In genomic region chr15:101292012-101292411, GRCm38 (mm10) we compare ENCODE assay signal across 28 mouse cellular contexts. TPM values are rescaled to one million over a fixed set of nuclear protein-coding genes. Genes with fewer than 3 reads are reported as not detected.
DNase-seq lines count a peak whose midpoint lies in the region; ATAC-seq lines count a peak whose summit lies in the region.
"Had no signal": no experiment of that assay in that cellular context is flagged by ENCODE, and none has a peak within 500 bp of the region (broad histone marks: within the 10 kb centered on the region; RNA-seq: fewer than 3 reads in every experiment).

No protein-coding gene starts in this region.

- H3K36me3 ChIP-seq in kidney, embryonic 14.5 days (ENCODE audit: control insufficient read depth, insufficient read depth, low read length): peaks cover 50% of the 10 kb centered on the region
- peaks cover 3% of the 10 kb centered on the region; the same call in 1 of the 2 replicates for H3K36me3 ChIP-seq in midbrain, embryonic 11.5 days (ENCODE audit: control insufficient read depth, insufficient read depth, low read length)
- peaks cover 50% of the 10 kb centered on the region for H3K36me3 ChIP-seq in midbrain, embryonic 14.5 days (ENCODE audit: control insufficient read depth, insufficient read depth, low read length)

- WGBS in kidney, embryonic 14.5 days: 86% methylated on average over 3 of the region's 3 CpGs
- WGBS in midbrain, embryonic 11.5 days: 93% methylated on average over 3 of the region's 3 CpGs
- 91% methylated on average over 3 of the region's 3 CpGs for WGBS in midbrain, embryonic 14.5 days

- peaks cover 18% of the 10 kb centered on the region for H3K4me1 ChIP-seq in kidney, embryonic 14.5 days (ENCODE audit: control insufficient read depth, insufficient read depth, low read length)
- no peaks in the 10 kb centered on the region for H3K4me1 ChIP-seq in midbrain, embryonic 11.5 days (ENCODE audit: control insufficient read depth, insufficient read depth, low read length)
- no peaks in the 10 kb centered on the region for H3K4me1 ChIP-seq in midbrain, embryonic 14.5 days (ENCODE audit: control insufficient read depth, insufficient read depth, low read length)
- H3K4me1 ChIP-seq: forebrain, embryonic 13.5 days; hindbrain, embryonic 15.5 days; neural tube, embryonic 12.5 days had no signal

- no peaks in the 10 kb centered on the region for H3K27me3 ChIP-seq in kidney, embryonic 14.5 days (ENCODE audit: control insufficient read depth, insufficient read depth, low read length)
- no peaks in the 10 kb centered on the region for H3K27me3 ChIP-seq in midbrain, embryonic 11.5 days (ENCODE audit: control insufficient read depth, insufficient read depth, low read length)
- H3K27me3 ChIP-seq in midbrain, embryonic 14.5 days (ENCODE audit: control insufficient read depth, insufficient read depth, low read length): no peaks in the 10 kb centered on the region
- H3K27me3 ChIP-seq: embryonic facial prominence, embryonic 15.5 days; forebrain, embryonic 13.5 days; hindbrain, embryonic 15.5 days; lung, embryonic 15.5 days; neural tube, embryonic 12.5 days had no signal

- no peaks in the 10 kb centered on the region for H3K9me3 ChIP-seq in kidney, embryonic 14.5 days (ENCODE audit: control insufficient read depth, low read length)
- no peaks in the 10 kb centered on the region for H3K9me3 ChIP-seq in midbrain, embryonic 11.5 days (ENCODE audit: control insufficient read depth, low read length)
- no peaks in the 10 kb centered on the region for H3K9me3 ChIP-seq in midbrain, embryonic 14.5 days (ENCODE audit: control insufficient read depth, low read length)
- H3K9me3 ChIP-seq: embryonic facial prominence, embryonic 10.5 days; embryonic facial prominence, embryonic 15.5 days; forebrain, embryonic 13.5 days; hindbrain, embryonic 10.5 days; hindbrain, embryonic 15.5 days; lung, embryonic 15.5 days; neural tube, embryonic 12.5 days had no signal

- no peak for DNase-seq in kidney, adult 9 months
- DNase-seq in midbrain, embryonic 11.5 days (ENCODE audit: low spot score, missing footprints): peak; percentile 21
- no peak for DNase-seq in midbrain, embryonic 14.5 days
- DNase-seq in gonadal fat pad, adult 2 months (ENCODE audit: low read depth): peak; percentile 72
- DNase-seq in left cerebral cortex, adult 8-10 months (ENCODE audit: low spot score in 2 of 2): no peak
- DNase-seq: adrenal gland, postnatal 36 days; B cell, adult 2 months; cerebellum, adult 2 months; cerebellum, postnatal 14 days; gastrocnemius, postnatal 25 days; kidney, adult 11 months; kidney, postnatal 10 days; liver; right cerebral cortex, postnatal 4 days; thymus, postnatal 4 days had no signal

- peak overlapping the region; percentile 91; the same call in 1 of the 2 replicates for H3K27ac ChIP-seq in kidney, embryonic 14.5 days (ENCODE audit: low read depth, low read length)
- no peak overlapping the region for H3K27ac ChIP-seq in midbrain, embryonic 11.5 days (ENCODE audit: low read depth, low read length)
- H3K27ac ChIP-seq in midbrain, embryonic 14.5 days (replicated peaks; ENCODE audit: low read depth, low read length): no peak overlapping the region
- H3K27ac ChIP-seq: embryonic facial prominence, embryonic 10.5 days; embryonic facial prominence, embryonic 15.5 days; forebrain, embryonic 13.5 days; hindbrain, embryonic 10.5 days; hindbrain, embryonic 15.5 days; neural tube, embryonic 12.5 days had no signal

- H3K4me3 ChIP-seq in kidney, embryonic 14.5 days (ENCODE audit: low read length): no peak overlapping the region
- no peak overlapping the region for H3K4me3 ChIP-seq in midbrain, embryonic 11.5 days (ENCODE audit: low read depth, low read length)
- H3K4me3 ChIP-seq in midbrain, embryonic 14.5 days (replicated peaks; ENCODE audit: low read depth, low read length): no peak overlapping the region
- H3K4me3 ChIP-seq: embryonic facial prominence, embryonic 10.5 days; embryonic facial prominence, embryonic 15.5 days; forebrain, embryonic 13.5 days; hindbrain, embryonic 10.5 days; hindbrain, embryonic 15.5 days; lung, embryonic 15.5 days; myocyte; neural tube, embryonic 12.5 days had no signal

- no peak for ATAC-seq in kidney, embryonic 14.5 days (ENCODE audit: low FRiP score, low TSS enrichment)
- ATAC-seq in midbrain, embryonic 11.5 days (ENCODE audit: low FRiP score): no peak
- ATAC-seq in midbrain, embryonic 14.5 days (ENCODE audit: low FRiP score, low TSS enrichment): no peak
- ATAC-seq: activated CD4-positive, CD25-positive, alpha-beta regulatory T cell, adult 4 months; inflammation-experienced regulatory T-cells, adult 6 months; midbrain, embryonic 16.5 days had no signal

- H3K4me2 ChIP-seq in kidney, embryonic 14.5 days (replicated peaks; ENCODE audit: low read depth, low read length): no peak overlapping the region
- H3K4me2 ChIP-seq in midbrain, embryonic 11.5 days: no peak overlapping the region
- H3K4me2 ChIP-seq in midbrain, embryonic 14.5 days (ENCODE audit: low read length): no peak overlapping the region
- H3K4me2 ChIP-seq: embryonic facial prominence, embryonic 15.5 days; forebrain, embryonic 13.5 days; hindbrain, embryonic 15.5 days; neural tube, embryonic 12.5 days had no signal

- H3K9ac ChIP-seq in kidney, embryonic 14.5 days (ENCODE audit: low read depth, low read length): no peak overlapping the region
- no peak overlapping the region for H3K9ac ChIP-seq in midbrain, embryonic 11.5 days (ENCODE audit: low read length)
- no peak overlapping the region for H3K9ac ChIP-seq in midbrain, embryonic 14.5 days (replicated peaks; ENCODE audit: low read length)
- H3K9ac ChIP-seq: embryonic facial prominence, embryonic 15.5 days; forebrain, embryonic 13.5 days; hindbrain, embryonic 15.5 days; lung, embryonic 15.5 days had no signal

RNA-seq across cellular contexts. Expression of gene 6030408B16Rik, which starts 1.0 kb away (rescaled TPM):
- 25.8 and 28.2 TPM in 2 replicates for polyA plus RNA-seq in kidney, embryonic 14.5 days (2014; fragmentation: Nextera tagmentation; extraction: Ambion mirVana)
- polyA plus RNA-seq in midbrain, embryonic 11.5 days (2014; fragmentation: Nextera tagmentation; extraction: Ambion mirVana): 0.33 TPM in 1 of 2 replicates, not detected in the other
- 0.30 and 0.51 TPM in 2 replicates for polyA plus RNA-seq in midbrain, embryonic 14.5 days (2014; fragmentation: Nextera tagmentation; extraction: Ambion mirVana)
- polyA plus RNA-seq in gonadal fat pad, adult 2 months (2012; rRNA removed): 10.3 and 11.5 TPM in 2 replicates
- under 1 TPM in 3 of 4 experiments, not detected in 1; 0.18 to 0.91 (median 0.84) TPM for total RNA-seq in left cerebral cortex, adult 8-10 months (2022)
- polyA plus RNA-seq: hindbrain, embryonic 15.5 days; large intestine, adult 2 months had no signal

RNA-seq across cellular contexts. Expression of gene Atg101, which starts 7.9 kb away (rescaled TPM):
- 71.8 and 76.5 TPM in 2 replicates for polyA plus RNA-seq in kidney, embryonic 14.5 days (2014; fragmentation: Nextera tagmentation; extraction: Ambion mirVana)
- polyA plus RNA-seq in midbrain, embryonic 11.5 days (2014; fragmentation: Nextera tagmentation; extraction: Ambion mirVana): 57.9 and 67.4 TPM in 2 replicates
- 61.2 and 87.4 TPM in 2 replicates for polyA plus RNA-seq in midbrain, embryonic 14.5 days (2014; fragmentation: Nextera tagmentation; extraction: Ambion mirVana)
- 36.8 and 42.7 TPM in 2 replicates for polyA plus RNA-seq in gonadal fat pad, adult 2 months (2012; rRNA removed)
- total RNA-seq in left cerebral cortex, adult 8-10 months (2022): 10 to 100 TPM; 35.9 to 39.3 (median 37.6) TPM

RNA-seq across cellular contexts. Expression of gene Nr4a1, which starts 37.9 kb away (rescaled TPM):
- 4.5 and 5.0 TPM in 2 replicates for polyA plus RNA-seq in kidney, embryonic 14.5 days (2014; fragmentation: Nextera tagmentation; extraction: Ambion mirVana)
- polyA plus RNA-seq in midbrain, embryonic 11.5 days (2014; fragmentation: Nextera tagmentation; extraction: Ambion mirVana): 1.3 TPM in 2 replicates
- 2.9 and 3.5 TPM in 2 replicates for polyA plus RNA-seq in midbrain, embryonic 14.5 days (2014; fragmentation: Nextera tagmentation; extraction: Ambion mirVana)
- polyA plus RNA-seq in gonadal fat pad, adult 2 months (2012; rRNA removed): 18.2 and 36.9 TPM in 2 replicates
- total RNA-seq in left cerebral cortex, adult 8-10 months (2022): 100 to 1,000 TPM in 1 of 4 experiments, 10 to 100 TPM in 3; 36.3 to 102 (median 74.5) TPM

Comparison
In these comparisons a context has a peak if more than half of its experiments do, and no peak if none do; other contexts are left out.
1. DNase-seq: peak in midbrain, embryonic 11.5 days (single experiment) and gonadal fat pad, adult 2 months (single experiment); none in kidney, adult 9 months (single experiment), midbrain, embryonic 14.5 days (single experiment) and left cerebral cortex, adult 8-10 months (0 of 2).